Mouse (Mus musculus) midbrain, embryonic 12.5 days (tissue): ENCODE data around the gene Cisd3. TPM values are rescaled to one million over a fixed set of nuclear protein-coding genes. Genes with fewer than 3 reads are reported as not detected.

ENCODE experiments used
- ATAC-seq: fragments of 200-750 bp; cut with Nextera tagmentation; 2 replicates; pipeline ENCODE4 v1.8.0; 2017; ENCODE audit warnings: low read depth, moderate TSS enrichment, moderate library complexity; ENCODE audit not compliant: low FRiP score
- H3K27ac ChIP-seq: fragments of 300-500 bp; sonication (generic); replicated peaks from 2 replicates; pipeline ENCODE4 v1.5.1; 2016; ENCODE audit warnings: mild to moderate bottlenecking
- H3K27me3 ChIP-seq: fragments of 300-500 bp; sonication (generic); 2 replicates; pipeline ENCODE4 v1.6.1; 2016; ENCODE audit warnings: mild to moderate bottlenecking
- H3K36me3 ChIP-seq: fragments of 300-500 bp; sonication (generic); 2 replicates; pipeline ENCODE4 v1.6.1; 2016
- H3K4me1 ChIP-seq: fragments of 300-500 bp; sonication (generic); 2 replicates; pipeline ENCODE4 v1.6.1; 2016
- H3K4me2 ChIP-seq: fragments of 300-500 bp; sonication (generic); replicated peaks from 2 replicates; pipeline ENCODE4 v1.6.1; 2016; ENCODE audit warnings: mild to moderate bottlenecking, moderate library complexity
- H3K4me3 ChIP-seq: fragments of 300-500 bp; sonication (generic); 2 replicates; pipeline ENCODE4 v1.5.1; 2016; ENCODE audit warnings: mild to moderate bottlenecking
- H3K9ac ChIP-seq: fragments of 300-500 bp; sonication (generic); replicated peaks from 2 replicates; pipeline ENCODE4 v1.6.1; 2016; ENCODE audit warnings: mild to moderate bottlenecking, moderate library complexity
- H3K9me3 ChIP-seq: fragments of 300-500 bp; sonication (generic); 2 replicates; pipeline ENCODE4 v1.6.1; 2016; ENCODE audit warnings: mild to moderate bottlenecking
- WGBS: fragments of 180-500 bp; shearing (Covaris S2); methylation state at CpG from one replicate; pipeline ENCODE4 v1.1.7; 2016; 5-methylcytosine and 5-hydroxymethylcytosine counted together
- polyA plus RNA-seq: library from polyadenylated mRNA; unstranded; fragments of >200 nt; fragmentation: Nextera tagmentation; extraction: Ambion mirVana; gene quantifications from 2 replicates; pipeline ENCODE4 v1.2.1, GENCODE M21; 2016

Cisd3 gene
- polyA plus RNA-seq, 1 experiment from 2014 or later: 12.4 TPM

- Histone ChIP-seq H3K9me3 (peaks cover 5% of the 10 kb centered on the region; the same call in 1 of the 2 replicates), H3K27me3 (peaks cover 24% of the 10 kb centered on the region), H3K27ac (peak overlapping the region; percentile 20; the same call in 1 of the 2 replicates), H3K4me1 (peaks cover 57% of the 10 kb centered on the region), H3K36me3 (peaks cover 41% of the 10 kb centered on the region), H3K4me3 (peak overlapping the region; percentile 97), H3K9ac (peak overlapping the region; percentile 95), H3K4me2 (peak overlapping the region; percentile 83)
- 23% methylated on average over 6 of the region's 6 CpGs for WGBS
- ATAC-seq: no peak
These were observed 20.8 kb upstream of the Cisd3 start for GRCm38 (mm10) chr11:97664771-97665240.

GRCm38 (mm10) chr11:97665431-97665830 is 20.2 kb upstream of the Cisd3 start:
- Histone ChIP-seq H3K27me3 (peaks cover 22% of the 10 kb centered on the region), H3K4me1 (peaks cover 61% of the 10 kb centered on the region), H3K4me3 (peak overlapping the region; percentile 97), H3K9me3 (peaks cover 5% of the 10 kb centered on the region; the same call in 1 of the 2 replicates), H3K27ac (0 out of 2 replicates have a peak overlapping the region, but pooled peaks have one; percentile 39), H3K4me2 (peak overlapping the region; percentile 83; the same call in 1 of the 2 replicates), H3K36me3 (peaks cover 47% of the 10 kb centered on the region), H3K9ac (no peak overlapping the region)
- ATAC-seq: no peak
- WGBS: 90% methylated on average over 13 of the region's 13 CpGs

- no peak for ATAC-seq
- WGBS: 91% methylated on average over 7 of the region's 7 CpGs
- Histone ChIP-seq H3K4me1 (peaks cover 56% of the 10 kb centered on the region), H3K9ac (no peak overlapping the region), H3K9me3 (peaks cover 5% of the 10 kb centered on the region; the same call in 1 of the 2 replicates), H3K4me2 (no peak overlapping the region), H3K27me3 (peaks cover 14% of the 10 kb centered on the region), H3K4me3 (no peak overlapping the region), H3K36me3 (peaks cover 55% of the 10 kb centered on the region), H3K27ac (no peak overlapping the region)
These were observed 19.4 kb upstream of the Cisd3 start for GRCm38 (mm10) chr11:97666221-97666620.

- H3K4me3 ChIP-seq: no peak overlapping the region
- H3K36me3 ChIP-seq: peaks cover 60% of the 10 kb centered on the region
- no peak overlapping the region for H3K9ac ChIP-seq
These were observed 18.8 kb upstream of the Cisd3 start for GRCm38 (mm10) chr11:97666794-97667193.

GRCm38 (mm10) chr11:97668160-97668559 is 17.5 kb upstream of the Cisd3 start:
- Histone ChIP-seq H3K4me3 (no peak overlapping the region), H3K4me2 (no peak overlapping the region), H3K4me1 (peaks cover 40% of the 10 kb centered on the region), H3K36me3 (peaks cover 74% of the 10 kb centered on the region), H3K9me3 (peaks cover 5% of the 10 kb centered on the region; the same call in 1 of the 2 replicates), H3K27ac (no peak overlapping the region), H3K9ac (no peak overlapping the region), H3K27me3 (no peaks in the 10 kb centered on the region)
- WGBS: 91% methylated on average over 7 of the region's 7 CpGs
- ATAC-seq: no peak

More at GRCm38 (mm10) chr11:97666794-97667193, 18.8 kb upstream of the Cisd3 start:
- 92% methylated on average over 15 of the region's 15 CpGs for WGBS
- Histone ChIP-seq H3K27ac (no peak overlapping the region), H3K4me2 (no peak overlapping the region), H3K9me3 (peaks cover 5% of the 10 kb centered on the region; the same call in 1 of the 2 replicates), H3K4me1 (peaks cover 50% of the 10 kb centered on the region), H3K27me3 (peaks cover 9% of the 10 kb centered on the region)
- ATAC-seq: no peak

- no peak overlapping the region for H3K4me3 ChIP-seq
- peaks cover 35% of the 10 kb centered on the region for H3K4me1 ChIP-seq
- peak overlapping the region; percentile 21; the same call in 1 of the 2 replicates for H3K27ac ChIP-seq
- no peak overlapping the region for H3K4me2 ChIP-seq
- H3K27me3 ChIP-seq: no peaks in the 10 kb centered on the region
- no peak overlapping the region for H3K9ac ChIP-seq
- H3K36me3 ChIP-seq: peaks cover 85% of the 10 kb centered on the region
- peaks cover 5% of the 10 kb centered on the region; the same call in 1 of the 2 replicates for H3K9me3 ChIP-seq
- WGBS: 59% methylated on average over 15 of the region's 15 CpGs
- no peak for ATAC-seq
These were observed 16.4 kb upstream of the Cisd3 start for GRCm38 (mm10) chr11:97669268-97669667.

GRCm38 (mm10) chr11:97669829-97670228 is 15.8 kb upstream of the Cisd3 start:
- Histone ChIP-seq H3K4me2 (no peak overlapping the region), H3K27ac (no peak overlapping the region)
- ATAC-seq: no peak

GRCm38 (mm10) chr11:97670234-97671176 is 15.1 kb upstream of the Cisd3 start:
- no peak overlapping the region for H3K27ac ChIP-seq
- WGBS: 64% methylated on average over 13 of the region's 13 CpGs
- H3K9ac ChIP-seq: no peak overlapping the region
- no peak for ATAC-seq
- peaks cover 5% of the 10 kb centered on the region; the same call in 1 of the 2 replicates for H3K9me3 ChIP-seq
- peaks cover 95% of the 10 kb centered on the region for H3K36me3 ChIP-seq
- H3K27me3 ChIP-seq: no peaks in the 10 kb centered on the region
- H3K4me1 ChIP-seq: peaks cover 23% of the 10 kb centered on the region
- no peak overlapping the region for H3K4me3 ChIP-seq
- no peak overlapping the region for H3K4me2 ChIP-seq

More at GRCm38 (mm10) chr11:97669829-97670228, 15.8 kb upstream of the Cisd3 start:
- WGBS: 30% methylated on average over 6 of the region's 6 CpGs
- Histone ChIP-seq H3K27me3 (no peaks in the 10 kb centered on the region), H3K36me3 (peaks cover 91% of the 10 kb centered on the region), H3K9me3 (peaks cover 5% of the 10 kb centered on the region; the same call in 1 of the 2 replicates), H3K9ac (no peak overlapping the region), H3K4me1 (peaks cover 29% of the 10 kb centered on the region), H3K4me3 (no peak overlapping the region)

- Histone ChIP-seq H3K27me3 (no peaks in the 10 kb centered on the region), H3K27ac (no peak overlapping the region), H3K4me2 (no peak overlapping the region), H3K4me3 (no peak overlapping the region), H3K9me3 (no peaks in the 10 kb centered on the region), H3K4me1 (peaks cover 28% of the 10 kb centered on the region), H3K36me3 (peaks cover 95% of the 10 kb centered on the region), H3K9ac (no peak overlapping the region)
- no peak for ATAC-seq
- 34% methylated on average over 2 of the region's 2 CpGs for WGBS
These were observed 14.5 kb upstream of the Cisd3 start for GRCm38 (mm10) chr11:97671177-97671527.

- Histone ChIP-seq H3K27me3 (no peaks in the 10 kb centered on the region), H3K27ac (no peak overlapping the region), H3K4me2 (no peak overlapping the region), H3K4me1 (peaks cover 47% of the 10 kb centered on the region), H3K36me3 (peaks cover 95% of the 10 kb centered on the region), H3K4me3 (no peak overlapping the region), H3K9ac (no peak overlapping the region), H3K9me3 (no peaks in the 10 kb centered on the region)
- no peak for ATAC-seq
- WGBS: 80% methylated on average over 11 of the region's 11 CpGs
These were observed 12.5 kb upstream of the Cisd3 start for GRCm38 (mm10) chr11:97673148-97673547.

- Histone ChIP-seq H3K4me2 (no peak overlapping the region), H3K4me3 (no peak overlapping the region), H3K9me3 (no peaks in the 10 kb centered on the region), H3K9ac (peak overlapping the region; percentile 39; the same call in 1 of the 2 replicates), H3K27me3 (0 out of 2 replicates have a peak, but pooled peaks cover 3% of the 10 kb centered on the region), H3K27ac (peak overlapping the region; percentile 68; the same call in 1 of the 2 replicates), H3K36me3 (peaks cover 90% of the 10 kb centered on the region), H3K4me1 (peaks cover 28% of the 10 kb centered on the region)
- 84% methylated on average over 14 of the region's 15 CpGs for WGBS
- no peak for ATAC-seq
These were observed 9.4 kb upstream of the Cisd3 start for GRCm38 (mm10) chr11:97676050-97676754.
